In genomic region chr11:85138776-85139474, GRCm38 (mm10) we compare ENCODE assay signal across 8 mouse cellular contexts. TPM values are rescaled to one million over a fixed set of nuclear protein-coding genes. Genes with fewer than 3 reads are reported as not detected.
DNase-seq lines count a peak whose midpoint lies in the region; ATAC-seq lines count a peak whose summit lies in the region.

No protein-coding gene starts in this region.

- peak overlapping the region; percentile 56 for H3K4me2 ChIP-seq in kidney, embryonic 14.5 days (replicated peaks; ENCODE audit: low read depth, low read length)
- H3K4me2 ChIP-seq in liver, embryonic 16.5 days (ENCODE audit: low read depth, low read length): peak overlapping the region; percentile 58

- H3K36me3 ChIP-seq in kidney, embryonic 14.5 days (ENCODE audit: control insufficient read depth, insufficient read depth, low read length): no peaks in the 10 kb centered on the region
- peaks cover 9% of the 10 kb centered on the region for H3K36me3 ChIP-seq in liver, embryonic 16.5 days (ENCODE audit: control insufficient read depth, insufficient read depth)

- H3K9me3 ChIP-seq in kidney, embryonic 14.5 days (ENCODE audit: control insufficient read depth, low read length): no peaks in the 10 kb centered on the region
- no peaks in the 10 kb centered on the region for H3K9me3 ChIP-seq in liver, embryonic 16.5 days (replicated peaks; ENCODE audit: control insufficient read depth, low read length)

- peak overlapping the region; percentile 63; the same call in 1 of the 2 replicates for H3K27ac ChIP-seq in kidney, embryonic 14.5 days (ENCODE audit: low read depth, low read length)
- peak overlapping the region; percentile 93 for H3K27ac ChIP-seq in liver, embryonic 16.5 days (ENCODE audit: low read length)

- DNase-seq in spleen, adult 12 weeks (ENCODE audit: low spot score): peak; percentile 15
- DNase-seq in spleen, postnatal 14 days (ENCODE audit: low spot score in 2 of 2): no peak
- DNase-seq in cerebellum, adult 9-11 months: peak; percentile 57
- peak; percentile 12 to 16 for DNase-seq in frontal cortex, postnatal 36 days (ENCODE audit: low spot score in 2 of 2)
- peak; percentile 47 for DNase-seq in retina, embryonic 14.5 days (ENCODE audit: low spot score)
- DNase-seq in c-Kit-positive CD71-positive TER-119-positive erythroid progenitor cells, embryonic 14.5 days (ENCODE audit: low spot score): no peak

- under 1% methylated on average over 17 of the region's 17 CpGs for WGBS in kidney, embryonic 14.5 days
- 5% methylated on average over 17 of the region's 17 CpGs for WGBS in liver, embryonic 16.5 days (ENCODE audit: insufficient replicate concordance)

- H3K4me1 ChIP-seq in kidney, embryonic 14.5 days (ENCODE audit: control insufficient read depth, insufficient read depth, low read length): 0 out of 2 replicates have a peak, but pooled peaks cover 3% of the 10 kb centered on the region
- H3K4me1 ChIP-seq in liver, embryonic 16.5 days (ENCODE audit: control insufficient read depth, low read depth, low read length): peaks cover 22% of the 10 kb centered on the region

- H3K9ac ChIP-seq in kidney, embryonic 14.5 days (ENCODE audit: low read depth, low read length): peak overlapping the region; percentile 69
- peak overlapping the region; percentile 92 for H3K9ac ChIP-seq in liver, embryonic 16.5 days (ENCODE audit: low read depth, low read length)

- H3K4me3 ChIP-seq in kidney, embryonic 14.5 days (ENCODE audit: low read length): peak overlapping the region; percentile 83
- peak overlapping the region; percentile 85 for H3K4me3 ChIP-seq in liver, embryonic 16.5 days (ENCODE audit: low read depth, low read length)

- no peak for ATAC-seq in kidney, embryonic 14.5 days (ENCODE audit: low FRiP score, low TSS enrichment)
- 0 out of 2 replicates have a peak, but pooled peaks have one; percentile 0 for ATAC-seq in liver, embryonic 16.5 days (ENCODE audit: low read depth)

- H3K27me3 ChIP-seq in kidney, embryonic 14.5 days (ENCODE audit: control insufficient read depth, insufficient read depth, low read length): no peaks in the 10 kb centered on the region
- H3K27me3 ChIP-seq in liver, embryonic 16.5 days (ENCODE audit: control insufficient read depth, insufficient read depth, low read depth, low read length): no peaks in the 10 kb centered on the region

RNA-seq across cellular contexts. Expression of gene Usp32, which starts 1.0 kb away (rescaled TPM):
- polyA plus RNA-seq in kidney, embryonic 14.5 days (2014; fragmentation: Nextera tagmentation; extraction: Ambion mirVana): 6.4 and 7.1 TPM in 2 replicates
- 11.4 and 12.2 TPM in 2 replicates for polyA plus RNA-seq in liver, embryonic 16.5 days (2015; fragmentation: Nextera tagmentation; extraction: Ambion mirVana)

RNA-seq across cellular contexts. Expression of gene 1700125H20Rik, which starts 31.3 kb away (rescaled TPM):
- not detected in 2 replicates for polyA plus RNA-seq in kidney, embryonic 14.5 days (2014; fragmentation: Nextera tagmentation; extraction: Ambion mirVana)
- 0.14 TPM in 1 of 2 replicates, not detected in the other for polyA plus RNA-seq in liver, embryonic 16.5 days (2015; fragmentation: Nextera tagmentation; extraction: Ambion mirVana)

Comparison
In these comparisons a context has a peak if more than half of its experiments do, and no peak if none do; other contexts are left out.
1. DNase-seq: peak in spleen, adult 12 weeks (single experiment), cerebellum, adult 9-11 months (single experiment), frontal cortex, postnatal 36 days (2 of 2) and retina, embryonic 14.5 days (single experiment); none in spleen, postnatal 14 days (0 of 2) and c-Kit-positive CD71-positive TER-119-positive erythroid progenitor cells, embryonic 14.5 days (single experiment).